Mouse (Mus musculus) liver, adult 2 months (tissue): ENCODE measurements around the gene Slc12a7.

Source experiments
- CTCF ChIP-seq: fragments of 200-500 bp; IDR thresholded peaks from 2 replicates; pipeline ENCODE4 v1.5.1; 2011; ENCODE audit warnings: low read depth, low read length, control low read depth
- POLR2A ChIP-seq: fragments of 200-500 bp; IDR thresholded peaks from 2 replicates; pipeline ENCODE4 v1.6.1; 2011; ENCODE audit warnings: low read length, control low read depth; ENCODE audit not compliant: insufficient read depth; ENCODE audit errors: extremely low read depth

- TF ChIP-seq CTCF (no peak), POLR2A (no peak)
Measured at GRCm38 (mm10) chr13:73700554-73700953, 32.3 kb upstream of the Slc12a7 start.
